Mouse (Mus musculus) cerebellum, postnatal 4 days (tissue): ENCODE measurements around the gene Prr5l.

ENCODE experiments used
- DNase-seq, 2 experiments: peaks; one replicate each; pipeline ENCODE4 v3.0.0; 2022; ENCODE audit warnings: low spot score in 2 of 2, mixed read lengths in 1 of 2

The Prr5l gene

DNA sequence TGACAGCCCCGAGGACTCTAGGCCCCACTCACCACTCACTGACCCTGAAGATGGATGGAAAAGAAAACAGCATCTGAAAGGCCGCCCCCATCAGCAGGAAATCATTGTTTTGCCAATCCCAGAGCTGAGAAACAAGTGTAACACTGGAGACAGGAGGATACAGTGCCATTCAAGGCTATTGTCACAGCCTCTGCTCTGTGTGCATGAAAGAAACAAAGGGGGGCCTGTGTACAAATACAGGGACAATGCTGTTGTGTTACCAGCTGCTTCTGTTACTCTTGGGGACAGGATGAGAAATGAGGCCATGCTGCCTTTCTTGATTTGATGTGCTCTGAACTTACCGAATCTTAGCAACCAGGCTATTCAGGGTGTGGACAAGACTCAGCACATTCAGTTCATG is at the start of gene Prr5l:
Gene Prr5l (minus strand): TSS at position 30 of the 400 bp plus-strand sequence.
- DNase-seq, result no peak

- no peak for DNase-seq
These were observed 49.5 kb upstream of the Prr5l start for GRCm38 (mm10) chr2:101932169-101932936.

GRCm38 (mm10) chr2:101925591-101926188 is 42.9 kb upstream of the Prr5l start:
- DNase-seq, result no peak

DNA sequence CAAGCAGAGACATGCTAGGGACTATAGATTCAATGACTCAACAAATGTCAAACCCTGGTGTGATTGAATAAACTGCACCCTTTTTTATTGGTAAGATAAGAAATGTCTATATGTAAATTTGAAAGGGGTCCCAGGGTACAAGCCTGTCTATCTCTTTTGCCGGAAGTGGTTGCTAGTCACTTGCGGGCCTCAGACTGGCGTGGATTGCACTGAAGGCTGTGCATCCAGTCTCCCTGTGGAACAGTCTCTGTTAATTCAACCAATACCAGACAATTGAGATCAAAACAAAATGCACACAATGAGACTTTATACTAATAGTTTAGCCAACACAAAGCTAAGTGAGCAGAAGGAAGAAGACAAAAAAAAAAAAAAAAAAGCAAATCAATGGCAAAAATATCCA is 42.4 kb upstream of the Prr5l start:
- no peak for DNase-seq

- no peak for DNase-seq
These were observed 40.4 kb upstream of the Prr5l start for GRCm38 (mm10) chr2:101923181-101923580.

DNA sequence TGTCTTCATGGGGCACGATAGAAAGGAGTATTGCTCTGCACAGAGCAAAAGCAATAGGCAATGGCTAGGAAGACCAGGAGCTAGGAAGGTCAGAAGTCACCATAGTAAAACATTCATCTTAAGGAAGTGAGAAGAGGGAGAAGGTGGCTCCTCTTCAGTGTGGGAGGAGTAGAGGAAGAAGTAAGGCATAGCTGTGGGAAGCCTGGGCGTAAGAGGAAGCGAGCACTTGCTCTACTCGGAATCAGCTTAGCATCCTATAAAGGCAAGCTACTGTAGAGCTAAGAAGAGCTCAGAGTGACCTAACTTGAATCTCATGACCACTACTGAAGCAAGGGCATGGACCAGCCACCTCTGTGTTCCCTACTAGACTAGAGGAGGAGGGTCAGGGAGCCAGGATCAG is 39.5 kb upstream of the Prr5l start:
- DNase-seq, result no peak

GRCm38 (mm10) chr2:101920136-101920554 is 37.3 kb upstream of the Prr5l start:
- no peak for DNase-seq

DNA sequence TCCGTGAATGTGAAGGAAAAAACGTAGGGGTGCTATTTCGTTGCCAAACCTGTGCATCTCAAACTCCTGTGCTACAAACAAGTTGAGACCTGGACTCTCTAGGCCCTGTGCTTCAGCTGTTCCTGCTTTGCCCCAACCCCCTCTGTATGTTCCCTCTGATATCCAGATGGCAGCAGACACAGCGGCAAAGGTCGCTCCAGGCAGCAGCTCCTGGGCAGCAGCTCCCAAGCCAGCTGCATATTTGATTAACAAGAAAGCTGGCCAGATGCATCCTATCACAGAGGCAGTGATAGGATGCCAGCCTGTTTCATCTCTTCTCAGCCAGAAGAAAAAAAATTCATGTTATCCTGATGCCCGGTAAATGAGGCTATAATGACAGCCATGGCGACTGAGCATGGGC is 35.7 kb upstream of the Prr5l start:
- DNase-seq, result no peak

DNA sequence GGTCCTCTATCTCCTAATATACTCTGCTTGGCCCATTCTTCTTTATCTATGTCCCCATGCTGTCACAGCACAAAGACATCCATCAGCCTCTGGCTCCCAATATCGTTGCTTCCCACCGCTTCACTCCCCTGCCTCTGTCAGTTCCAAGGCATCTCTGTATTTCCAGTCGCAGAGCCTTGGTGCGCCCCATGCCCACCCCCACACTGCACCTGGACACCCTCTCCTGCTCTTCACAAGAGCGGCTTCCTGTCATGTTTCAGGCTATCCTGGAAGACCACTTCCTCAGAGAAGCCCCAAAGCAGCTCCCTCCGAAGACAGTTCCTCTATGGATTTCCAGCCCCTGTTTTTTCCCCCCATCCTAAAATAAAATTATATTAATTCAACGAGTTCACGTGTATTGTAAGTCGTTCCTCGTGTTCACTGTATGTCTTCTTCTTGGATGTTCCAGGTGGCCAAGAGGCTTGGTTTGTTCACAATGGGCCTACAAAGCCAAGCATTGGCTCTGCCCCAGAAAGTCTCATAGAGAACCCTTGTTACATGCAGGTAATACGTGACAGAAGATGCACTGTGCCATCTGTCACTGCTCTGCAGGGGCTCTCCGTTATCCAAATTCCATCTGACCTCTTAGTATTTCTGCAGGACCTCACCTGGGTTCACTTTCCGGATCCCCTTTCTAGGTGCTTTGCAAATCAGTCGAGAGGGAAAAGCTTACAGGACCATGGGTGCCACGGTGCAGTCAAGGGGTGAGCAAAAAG is 26.7 kb upstream of the Prr5l start:
- DNase-seq, result no peak

DNA sequence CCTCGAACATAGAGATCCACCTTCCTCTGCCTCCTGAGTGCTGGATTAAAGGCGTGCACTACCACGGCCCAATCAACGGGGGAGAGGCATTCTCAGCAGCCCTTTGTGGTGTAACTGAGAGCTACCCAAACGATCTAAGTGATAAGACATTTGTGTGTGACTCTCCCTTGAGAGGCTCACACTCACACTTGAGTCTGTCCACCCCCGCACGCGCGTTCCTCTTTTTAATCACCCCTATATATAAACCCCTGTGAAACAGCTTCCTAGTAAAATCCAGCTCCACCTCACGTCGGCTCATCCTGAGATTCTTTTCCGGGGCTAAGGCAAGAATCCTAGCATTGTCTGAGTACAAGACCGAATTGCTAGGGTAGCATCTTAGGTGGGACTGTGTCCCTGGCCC is 25.9 kb upstream of the Prr5l start:
- no peak for DNase-seq

GRCm38 (mm10) chr2:101907386-101908022 is 24.7 kb upstream of the Prr5l start:
- no peak for DNase-seq

GRCm38 (mm10) chr2:101906379-101906690 is 23.5 kb upstream of the Prr5l start:
- DNase-seq, result no peak

DNA sequence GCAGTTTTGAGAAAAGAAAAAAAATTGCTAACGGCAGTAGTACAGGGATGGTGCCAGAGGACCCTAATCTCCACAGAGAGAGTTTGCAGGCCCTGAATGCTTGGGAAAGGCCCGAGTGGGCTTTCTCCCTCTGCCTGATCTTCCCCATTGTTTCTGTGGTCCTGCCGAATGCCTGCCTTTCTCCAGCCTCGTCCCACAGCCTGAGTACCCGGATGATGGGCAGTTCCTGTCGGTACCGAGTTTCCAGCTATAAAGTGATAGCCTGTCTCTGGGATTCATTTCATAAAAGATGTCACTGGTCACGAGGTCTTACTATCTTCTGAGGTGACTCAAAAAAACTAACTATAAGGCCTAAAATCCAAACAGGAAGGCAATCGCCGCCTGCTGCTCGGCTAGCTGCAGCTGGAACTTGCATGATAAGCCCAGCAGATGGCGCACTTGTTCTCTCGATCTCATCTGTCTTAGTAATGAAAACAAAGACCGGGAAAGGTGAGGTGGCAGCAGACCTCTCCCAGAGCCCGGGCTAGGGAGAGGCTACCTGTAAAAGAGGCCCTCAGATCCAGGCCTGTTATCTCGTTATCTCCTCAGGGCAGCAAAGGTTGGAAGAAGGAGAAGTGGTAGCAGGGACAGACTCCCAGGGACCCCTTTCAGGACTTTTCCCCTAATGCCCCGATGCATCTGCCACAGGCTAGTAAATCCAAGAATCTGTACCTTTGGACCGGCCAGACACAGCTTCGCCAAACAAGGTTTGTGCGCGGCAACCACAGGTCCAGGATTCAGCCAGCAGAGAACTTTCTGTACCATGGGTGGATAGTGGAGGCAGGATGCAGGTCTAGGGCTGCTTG is 22.9 kb upstream of the Prr5l start:
- peak; percentile 71 to 86 for DNase-seq

- DNase-seq, result no peak
These were observed 19.4 kb upstream of the Prr5l start for GRCm38 (mm10) chr2:101902196-101902595.

- DNase-seq, result peak in 1 of 2 experiments; percentile 8
These were observed 13.8 kb upstream of the Prr5l start for GRCm38 (mm10) chr2:101896425-101897204.

DNA sequence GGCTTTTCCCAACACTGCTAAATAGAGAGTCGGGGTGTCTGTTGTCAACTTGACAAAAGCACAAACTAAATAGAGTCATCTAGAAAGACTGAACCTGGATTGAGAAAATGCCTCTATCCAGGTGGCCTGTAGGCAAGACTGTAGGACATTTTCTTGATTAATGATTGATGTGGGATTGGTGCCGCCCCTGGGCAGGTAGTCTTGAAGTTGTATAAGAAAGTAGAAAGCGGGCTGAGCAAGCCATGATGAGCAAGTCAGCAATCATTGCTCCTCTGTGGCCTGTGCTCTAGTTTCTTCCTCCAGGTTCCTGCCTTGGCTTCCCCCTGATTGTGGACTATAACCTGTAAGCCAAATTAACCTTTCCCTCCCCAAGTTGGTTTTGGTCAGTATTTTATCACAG is 11.3 kb upstream of the Prr5l start:
- no peak for DNase-seq

DNA sequence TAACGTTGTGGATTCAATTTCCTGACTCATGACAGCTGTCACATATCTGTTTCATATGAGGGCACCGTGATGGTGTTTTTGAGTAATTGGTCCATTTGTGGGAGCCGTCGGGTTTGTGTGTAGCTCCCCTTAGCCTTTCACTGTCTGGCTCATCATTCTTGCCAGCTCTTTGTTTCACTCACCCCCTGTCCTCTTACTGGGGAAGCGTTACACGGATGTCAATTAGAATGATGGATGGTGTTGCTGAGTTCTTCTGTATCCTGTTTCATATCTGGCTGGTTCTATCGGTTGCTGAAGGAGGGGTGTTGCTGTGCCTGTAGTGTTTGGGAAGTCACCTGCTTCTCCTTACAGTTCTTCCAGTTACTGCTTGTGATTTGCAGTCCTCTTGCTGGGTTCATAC is 8.3 kb upstream of the Prr5l start:
- no peak for DNase-seq

DNA sequence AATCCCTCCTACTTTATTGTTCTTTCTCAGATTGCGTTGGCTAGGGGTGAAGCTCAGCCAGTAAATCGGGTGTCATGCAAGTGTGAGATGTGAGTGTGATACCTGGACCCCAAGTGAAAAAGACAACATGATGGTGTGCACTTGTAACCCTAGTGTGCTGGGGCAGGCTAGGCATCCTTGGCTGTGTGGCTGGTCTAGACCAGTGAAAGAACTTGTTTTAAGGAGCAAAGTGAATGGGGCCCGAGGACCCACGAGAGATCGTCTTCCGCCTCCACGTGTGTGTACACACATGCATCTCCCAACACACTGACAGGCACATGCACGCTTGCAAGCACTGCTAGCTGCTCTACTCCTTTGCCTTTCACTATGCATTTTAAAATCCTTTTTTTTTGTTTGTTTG is 6.1 kb upstream of the Prr5l start:
- DNase-seq, result no peak

GRCm38 (mm10) chr2:101885768-101886438 is 3.1 kb upstream of the Prr5l start, which contains the start of gene Commd9:
TSS of gene Commd9 (plus strand) at chr2:101886247.
- peak; percentile 78 to 87 for DNase-seq

DNA sequence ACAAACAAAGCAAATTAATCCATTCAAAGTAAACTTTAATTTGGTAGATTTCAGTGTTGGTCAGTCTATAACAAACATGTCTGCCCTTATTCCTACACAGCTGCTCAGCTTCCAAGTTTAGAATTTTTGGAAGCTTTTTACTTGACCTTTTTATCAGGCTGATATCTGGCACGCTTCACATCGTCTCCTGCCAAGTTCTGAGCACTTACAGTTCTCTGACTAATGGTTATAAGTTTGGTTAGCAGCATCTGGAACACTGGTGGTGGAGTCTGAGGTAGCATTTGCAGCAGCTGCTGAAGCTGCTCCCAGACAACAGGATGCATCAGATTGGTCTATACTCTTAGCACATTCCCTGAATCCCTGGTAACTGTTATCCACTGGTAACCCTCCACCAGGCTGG is 1.5 kb upstream of the Prr5l start:
- DNase-seq, result no peak
